Mouse (Mus musculus) heart, postnatal 0 days (tissue): ENCODE data around the gene Polm.

ENCODE experiments used
- CTCF ChIP-seq: IDR thresholded peaks from 2 replicates; pipeline ENCODE4 v1.5.1; 2016; ENCODE audit warnings: antibody characterized with exemption, control low read depth, low read depth
- EP300 ChIP-seq: IDR thresholded peaks from 2 replicates; pipeline ENCODE4 v1.6.1; 2016; ENCODE audit warnings: antibody characterized with exemption, low read depth

GRCm38 (mm10) chr11:5799621-5800490 is 38.0 kb downstream of the Polm start:
- TF ChIP-seq CTCF (no peak), EP300 (no peak)
